Mouse (Mus musculus) embryonic facial prominence, embryonic 15.5 days (tissue): ENCODE results near the gene Cdc42ep3. TPM values are rescaled to one million over a fixed set of nuclear protein-coding genes. Genes with fewer than 3 reads are reported as not detected.

Source experiments
- ATAC-seq: fragments of 200-750 bp; cut with Nextera tagmentation; 2 replicates; pipeline ENCODE4 v1.8.0; 2017; ENCODE audit warnings: low read depth, moderate TSS enrichment; ENCODE audit not compliant: insufficient number of reproducible peaks, low FRiP score, low TSS enrichment
- H3K27ac ChIP-seq: fragments of 300-500 bp; sonication (generic); replicated peaks from 2 replicates; pipeline ENCODE4 v1.5.1; 2015; ENCODE audit warnings: mild to moderate bottlenecking, inconsistent platforms
- H3K27me3 ChIP-seq: fragments of 300-500 bp; sonication (generic); 2 replicates; pipeline ENCODE4 v1.6.1; 2015; ENCODE audit warnings: inconsistent platforms
- H3K36me3 ChIP-seq: fragments of 300-500 bp; sonication (generic); 2 replicates; pipeline ENCODE4 v1.6.1; 2015; ENCODE audit warnings: mild to moderate bottlenecking, inconsistent platforms
- H3K4me1 ChIP-seq: fragments of 300-500 bp; sonication (generic); 2 replicates; pipeline ENCODE4 v1.6.1; 2015; ENCODE audit warnings: inconsistent platforms
- H3K4me2 ChIP-seq: fragments of 300-500 bp; sonication (generic); replicated peaks from 2 replicates; pipeline ENCODE4 v1.6.1; 2015; ENCODE audit warnings: mild to moderate bottlenecking, inconsistent platforms
- H3K4me3 ChIP-seq: fragments of 300-500 bp; sonication (generic); replicated peaks from 2 replicates; pipeline ENCODE4 v1.5.1; 2015; ENCODE audit warnings: mild to moderate bottlenecking, inconsistent platforms
- H3K9ac ChIP-seq: fragments of 300-500 bp; sonication (generic); 2 replicates; pipeline ENCODE4 v1.6.1; 2015; ENCODE audit warnings: inconsistent platforms
- H3K9me3 ChIP-seq: fragments of 300-500 bp; sonication (generic); replicated peaks from 2 replicates; pipeline ENCODE4 v1.6.1; 2016; ENCODE audit warnings: inconsistent platforms
- WGBS: fragments of 180-500 bp; shearing (Covaris S2); methylation state at CpG from one replicate; pipeline ENCODE4 v1.1.7; 2015; 5-methylcytosine and 5-hydroxymethylcytosine counted together
- polyA plus RNA-seq: library from polyadenylated mRNA; unstranded; fragments of >200 nt; fragmentation: Nextera tagmentation; extraction: Ambion mirVana; gene quantifications from 2 replicates; pipeline ENCODE4 v1.2.1, GENCODE M21; 2015

Cdc42ep3 gene
- polyA plus RNA-seq, 1 experiment from 2014 or later, result 84.8 TPM

GRCm38 (mm10) chr17:79356071-79356601 is 1.2 kb upstream of the Cdc42ep3 start:
- no peak overlapping the region; the same call in 1 of the 2 replicates for H3K27ac ChIP-seq
- no peak for ATAC-seq
- no peaks in the 10 kb centered on the region for H3K27me3 ChIP-seq
- H3K36me3 ChIP-seq, result no peaks in the 10 kb centered on the region
- 8% methylated on average over 24 of the region's 24 CpGs for WGBS
- H3K9me3 ChIP-seq, result no peaks in the 10 kb centered on the region
- 0 out of 2 replicates have a peak overlapping the region, but pooled peaks have one; percentile 1 for H3K9ac ChIP-seq
- peaks cover 31% of the 10 kb centered on the region for H3K4me1 ChIP-seq
- peak overlapping the region; percentile 100 for H3K4me2 ChIP-seq
- peak overlapping the region; percentile 78 for H3K4me3 ChIP-seq

GRCm38 (mm10) chr17:79355271-79355991 is 540 bp upstream of the Cdc42ep3 start:
- H3K36me3 ChIP-seq, result no peaks in the 10 kb centered on the region
- H3K4me1 ChIP-seq, result peaks cover 36% of the 10 kb centered on the region
- H3K9me3 ChIP-seq, result no peaks in the 10 kb centered on the region
- peak; percentile 45 for ATAC-seq
- H3K9ac ChIP-seq, result peak overlapping the region; percentile 47
- no peaks in the 10 kb centered on the region for H3K27me3 ChIP-seq
- WGBS, result under 1% methylated on average over 58 of the region's 59 CpGs
- H3K4me3 ChIP-seq, result peak overlapping the region; percentile 78
- H3K27ac ChIP-seq, result peak overlapping the region; percentile 77
- peak overlapping the region; percentile 100 for H3K4me2 ChIP-seq

GRCm38 (mm10) chr17:79354174-79354443 is 782 bp downstream of the Cdc42ep3 start:
- H3K27ac ChIP-seq, result peak overlapping the region; percentile 77
- H3K36me3 ChIP-seq, result 0 out of 2 replicates have a peak, but pooled peaks cover 4% of the 10 kb centered on the region
- H3K27me3 ChIP-seq, result no peaks in the 10 kb centered on the region
- peak overlapping the region; percentile 78 for H3K4me3 ChIP-seq
- peak overlapping the region; percentile 100 for H3K4me2 ChIP-seq
- peak overlapping the region; percentile 47 for H3K9ac ChIP-seq
- no peak for ATAC-seq
- H3K4me1 ChIP-seq, result peaks cover 41% of the 10 kb centered on the region
- no peaks in the 10 kb centered on the region for H3K9me3 ChIP-seq
- 0% methylated on average over 6 of the region's 6 CpGs for WGBS

GRCm38 (mm10) chr17:79353446-79354173 is 1.3 kb downstream of the Cdc42ep3 start:
- H3K9me3 ChIP-seq, result no peaks in the 10 kb centered on the region
- WGBS, result 1% methylated on average over 16 of the region's 16 CpGs
- ATAC-seq, result no peak
- H3K4me3 ChIP-seq, result peak overlapping the region; percentile 78
- H3K4me2 ChIP-seq, result peak overlapping the region; percentile 100
- H3K27me3 ChIP-seq, result no peaks in the 10 kb centered on the region
- peaks cover 42% of the 10 kb centered on the region for H3K4me1 ChIP-seq
- H3K27ac ChIP-seq, result peak overlapping the region; percentile 77
- peak overlapping the region; percentile 47 for H3K9ac ChIP-seq
- H3K36me3 ChIP-seq, result 0 out of 2 replicates have a peak, but pooled peaks cover 7% of the 10 kb centered on the region

- H3K4me3 ChIP-seq, result no peak overlapping the region
- ATAC-seq, result no peak
- 0 out of 2 replicates have a peak, but pooled peaks cover 12% of the 10 kb centered on the region for H3K36me3 ChIP-seq
These were observed 4.1 kb downstream of the Cdc42ep3 start for GRCm38 (mm10) chr17:79350751-79351191.

GRCm38 (mm10) chr17:79349371-79349770 is 5.5 kb downstream of the Cdc42ep3 start:
- H3K27me3 ChIP-seq, result no peaks in the 10 kb centered on the region
- peaks cover 45% of the 10 kb centered on the region for H3K4me1 ChIP-seq
- 0 out of 2 replicates have a peak, but pooled peaks cover 15% of the 10 kb centered on the region for H3K36me3 ChIP-seq
- 0 out of 2 replicates have a peak overlapping the region, but pooled peaks have one; percentile 23 for H3K27ac ChIP-seq
- no peak overlapping the region for H3K4me3 ChIP-seq
- H3K9me3 ChIP-seq, result no peaks in the 10 kb centered on the region
- no peak overlapping the region for H3K4me2 ChIP-seq
- WGBS, result 75% methylated on average over 4 of the region's 4 CpGs
- H3K9ac ChIP-seq, result no peak overlapping the region
- ATAC-seq, result no peak

More at GRCm38 (mm10) chr17:79350751-79351191, 4.1 kb downstream of the Cdc42ep3 start:
- Histone ChIP-seq H3K27me3 (no peaks in the 10 kb centered on the region), H3K27ac (no peak overlapping the region), H3K4me2 (no peak overlapping the region), H3K4me1 (peaks cover 43% of the 10 kb centered on the region), H3K9me3 (no peaks in the 10 kb centered on the region), H3K9ac (no peak overlapping the region)
- WGBS, result 79% methylated on average over 11 of the region's 11 CpGs

- H3K4me1 ChIP-seq, result peaks cover 40% of the 10 kb centered on the region
- no peak overlapping the region for H3K4me3 ChIP-seq
- no peaks in the 10 kb centered on the region for H3K9me3 ChIP-seq
- H3K9ac ChIP-seq, result no peak overlapping the region
- 0 out of 2 replicates have a peak overlapping the region, but pooled peaks have one; percentile 34 for H3K27ac ChIP-seq
- WGBS, result 73% methylated on average over 7 of the region's 7 CpGs
- H3K36me3 ChIP-seq, result 0 out of 2 replicates have a peak, but pooled peaks cover 15% of the 10 kb centered on the region
- H3K4me2 ChIP-seq, result no peak overlapping the region
- ATAC-seq, result no peak
- no peaks in the 10 kb centered on the region for H3K27me3 ChIP-seq
These were observed 6.8 kb downstream of the Cdc42ep3 start for GRCm38 (mm10) chr17:79347920-79348589.

- no peak for ATAC-seq
- peaks cover 41% of the 10 kb centered on the region for H3K4me1 ChIP-seq
- H3K9me3 ChIP-seq, result no peaks in the 10 kb centered on the region
- H3K4me3 ChIP-seq, result no peak overlapping the region
- H3K36me3 ChIP-seq, result 0 out of 2 replicates have a peak, but pooled peaks cover 15% of the 10 kb centered on the region
- H3K9ac ChIP-seq, result no peak overlapping the region
- H3K27ac ChIP-seq, result no peak overlapping the region
- no peaks in the 10 kb centered on the region for H3K27me3 ChIP-seq
- no peak overlapping the region for H3K4me2 ChIP-seq
- 86% methylated on average over 4 of the region's 4 CpGs for WGBS
These were observed 7.6 kb downstream of the Cdc42ep3 start for GRCm38 (mm10) chr17:79347291-79347690.

- Histone ChIP-seq H3K4me2 (no peak overlapping the region), H3K4me1 (peaks cover 36% of the 10 kb centered on the region; the same call in 1 of the 2 replicates), H3K36me3 (0 out of 2 replicates have a peak, but pooled peaks cover 15% of the 10 kb centered on the region), H3K27ac (no peak overlapping the region), H3K27me3 (no peaks in the 10 kb centered on the region), H3K4me3 (no peak overlapping the region), H3K9ac (no peak overlapping the region), H3K9me3 (no peaks in the 10 kb centered on the region)
- WGBS, result 79% methylated on average over 25 of the region's 25 CpGs
- ATAC-seq, result no peak
These were observed 9.7 kb downstream of the Cdc42ep3 start for GRCm38 (mm10) chr17:79345001-79345709.

- Histone ChIP-seq H3K9me3 (no peaks in the 10 kb centered on the region), H3K9ac (no peak overlapping the region), H3K4me2 (no peak overlapping the region), H3K4me1 (peaks cover 28% of the 10 kb centered on the region; the same call in 1 of the 2 replicates), H3K36me3 (0 out of 2 replicates have a peak, but pooled peaks cover 8% of the 10 kb centered on the region), H3K27ac (no peak overlapping the region), H3K4me3 (no peak overlapping the region), H3K27me3 (no peaks in the 10 kb centered on the region)
- no peak for ATAC-seq
- 72% methylated on average over 5 of the region's 5 CpGs for WGBS
These were observed 11.5 kb downstream of the Cdc42ep3 start for GRCm38 (mm10) chr17:79343334-79343946.
